Mouse (Mus musculus) heart, embryonic 15.5 days (tissue): ENCODE measurements around the gene Atp1b2. TPM values are rescaled to one million over a fixed set of nuclear protein-coding genes. Genes with fewer than 3 reads are reported as not detected.
"Not testable (repeated sequence)": the region's sequence is repeated elsewhere in the genome, so short reads cannot be mapped to it uniquely, and the experiment has no call there.

Source experiments
- ATAC-seq: fragments of 200-750 bp; cut with Nextera tagmentation; replicated peaks from 2 replicates; pipeline ENCODE4 v1.8.0; 2017; ENCODE audit warnings: low read depth, moderate TSS enrichment; ENCODE audit not compliant: insufficient number of reproducible peaks, insufficient read depth, low FRiP score
- H3K27ac ChIP-seq: fragments of 300-500 bp; sonication (generic); 2 replicates; pipeline ENCODE4 v1.5.1; 2015; ENCODE audit warnings: mild to moderate bottlenecking, inconsistent platforms
- H3K27me3 ChIP-seq: fragments of 300-500 bp; sonication (generic); 2 replicates; pipeline ENCODE4 v1.6.1; 2015; ENCODE audit warnings: inconsistent platforms
- H3K36me3 ChIP-seq: fragments of 300-500 bp; sonication (generic); 2 replicates; pipeline ENCODE4 v1.6.1; 2015; ENCODE audit warnings: mild to moderate bottlenecking, inconsistent platforms
- H3K4me1 ChIP-seq: fragments of 300-500 bp; sonication (generic); replicated peaks from 2 replicates; pipeline ENCODE4 v1.6.1; 2015; ENCODE audit warnings: inconsistent platforms
- H3K4me2 ChIP-seq: fragments of 300-500 bp; sonication (generic); 2 replicates; pipeline ENCODE4 v1.6.1; 2015; ENCODE audit warnings: inconsistent platforms, mild to moderate bottlenecking, moderate library complexity
- H3K4me3 ChIP-seq: fragments of 300-500 bp; sonication (generic); 2 replicates; pipeline ENCODE4 v1.5.1; 2015; ENCODE audit warnings: mild to moderate bottlenecking, inconsistent platforms
- H3K9ac ChIP-seq: fragments of 300-500 bp; sonication (generic); 2 replicates; pipeline ENCODE4 v1.6.1; 2015; ENCODE audit warnings: mild to moderate bottlenecking, inconsistent platforms
- H3K9me3 ChIP-seq: fragments of 300-500 bp; sonication (generic); replicated peaks from 2 replicates; pipeline ENCODE4 v1.6.1; 2016; ENCODE audit warnings: inconsistent platforms
- WGBS: fragments of 180-500 bp; shearing (Covaris S2); methylation state at CpG from one replicate; pipeline ENCODE4 v1.1.7; 2015; ENCODE audit warnings: mixed read lengths; 5-methylcytosine and 5-hydroxymethylcytosine counted together
- polyA plus RNA-seq: library from polyadenylated mRNA; unstranded; fragments of >200 nt; fragmentation: Nextera tagmentation; extraction: Ambion mirVana; gene quantifications from 2 replicates; pipeline ENCODE4 v1.2.1, GENCODE M21; 2015

The Atp1b2 gene
- polyA plus RNA-seq, 1 experiment from 2014 or later = 24.5 TPM

DNA sequence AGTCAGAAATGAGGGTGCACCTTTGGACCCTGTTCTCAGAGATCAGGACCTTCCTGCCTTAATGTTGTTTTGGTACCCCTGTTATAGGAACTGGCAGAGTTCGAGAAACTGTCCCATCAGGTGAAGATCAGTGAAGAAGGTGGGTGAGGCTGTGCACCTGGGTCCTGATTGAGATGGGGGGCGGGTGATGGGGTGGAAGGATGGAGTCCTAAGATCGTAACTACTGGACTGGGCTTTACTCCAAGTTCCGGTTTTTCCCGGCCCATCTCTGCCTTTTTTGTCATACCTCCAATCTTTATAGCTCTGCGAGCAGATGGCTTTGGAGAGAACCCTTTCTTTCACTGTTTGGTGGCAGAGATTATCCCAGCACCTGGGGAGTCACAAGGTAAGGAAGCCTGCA, 16.7 kb upstream of the Atp1b2 start:
- Histone ChIP-seq H3K9ac (peak overlapping the region; percentile 82), H3K4me2 (peak overlapping the region; percentile 86), H3K4me3 (peak overlapping the region; percentile 73), H3K4me1 (peaks cover 12% of the 10 kb centered on the region), H3K36me3 (no peaks in the 10 kb centered on the region), H3K27me3 (no peaks in the 10 kb centered on the region), H3K27ac (peak overlapping the region; percentile 71), H3K9me3 (no peaks in the 10 kb centered on the region)
- no peak for ATAC-seq
- WGBS = 38% methylated on average over 6 of the region's 6 CpGs

GRCm38 (mm10) chr11:69621571-69622268, 16.0 kb upstream of the Atp1b2 start, which contains the start of gene Sat2:
Gene Sat2, plus strand, starts transcription at chr11:69622024.
- Histone ChIP-seq H3K27me3 (0 out of 2 replicates have a peak, but pooled peaks cover 2% of the 10 kb centered on the region), H3K36me3 (no peaks in the 10 kb centered on the region), H3K9ac (peak within 1 kb of the TSS; percentile 82), H3K4me1 (peaks cover 12% of the 10 kb centered on the region), H3K4me2 (peak within 1 kb of the TSS; percentile 86), H3K4me3 (peak within 1 kb of the TSS; percentile 73), H3K27ac (peak within 1 kb of the TSS; percentile 71), H3K9me3 (no peaks in the 10 kb centered on the region)
- 2% methylated on average over 20 of the region's 20 CpGs for WGBS
- peak; percentile 76 for ATAC-seq

GRCm38 (mm10) chr11:69620394-69621081, 14.8 kb upstream of the Atp1b2 start:
- Histone ChIP-seq H3K27me3 (0 out of 2 replicates have a peak, but pooled peaks cover 3% of the 10 kb centered on the region), H3K9ac (no peak overlapping the region), H3K9me3 (no peaks in the 10 kb centered on the region), H3K27ac (no peak overlapping the region), H3K4me1 (peaks cover 12% of the 10 kb centered on the region), H3K36me3 (no peaks in the 10 kb centered on the region), H3K4me3 (no peak overlapping the region), H3K4me2 (no peak overlapping the region)
- ATAC-seq = no peak
- WGBS = 61% methylated on average over 7 of the region's 7 CpGs

DNA sequence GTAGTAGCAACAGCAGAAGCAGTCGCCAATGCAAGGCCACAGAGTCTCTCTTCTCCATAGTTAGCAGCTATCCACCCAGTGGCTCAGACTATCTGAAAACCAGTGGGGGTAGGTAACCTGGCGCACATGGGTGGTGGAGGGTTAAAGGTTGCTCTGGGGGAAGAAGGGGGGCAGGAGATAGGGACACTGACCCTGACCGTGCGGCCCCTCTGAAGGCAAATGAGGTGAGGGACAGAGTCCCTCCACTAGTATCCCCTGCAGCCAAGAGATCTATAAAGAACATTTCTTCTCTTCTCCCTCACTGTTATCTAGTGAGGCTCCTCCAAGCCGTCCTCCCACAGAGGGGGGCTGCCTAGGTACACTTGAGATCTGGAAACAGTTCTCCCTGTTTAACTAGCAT, 12.1 kb upstream of the Atp1b2 start, which contains the start of gene Shbg:
Gene Shbg (minus strand): TSS at position 101 of the 400 bp plus-strand sequence.
- WGBS = 56% methylated on average over 5 of the region's 5 CpGs
- Histone ChIP-seq H3K27ac (no peak within 1 kb of the TSS), H3K27me3 (0 out of 2 replicates have a peak, but pooled peaks cover 11% of the 10 kb centered on the region), H3K4me2 (no peak within 1 kb of the TSS), H3K4me3 (no peak within 1 kb of the TSS), H3K9me3 (no peaks in the 10 kb centered on the region), H3K4me1 (peaks cover 14% of the 10 kb centered on the region), H3K9ac (no peak within 1 kb of the TSS), H3K36me3 (no peaks in the 10 kb centered on the region)
- ATAC-seq = no peak

DNA sequence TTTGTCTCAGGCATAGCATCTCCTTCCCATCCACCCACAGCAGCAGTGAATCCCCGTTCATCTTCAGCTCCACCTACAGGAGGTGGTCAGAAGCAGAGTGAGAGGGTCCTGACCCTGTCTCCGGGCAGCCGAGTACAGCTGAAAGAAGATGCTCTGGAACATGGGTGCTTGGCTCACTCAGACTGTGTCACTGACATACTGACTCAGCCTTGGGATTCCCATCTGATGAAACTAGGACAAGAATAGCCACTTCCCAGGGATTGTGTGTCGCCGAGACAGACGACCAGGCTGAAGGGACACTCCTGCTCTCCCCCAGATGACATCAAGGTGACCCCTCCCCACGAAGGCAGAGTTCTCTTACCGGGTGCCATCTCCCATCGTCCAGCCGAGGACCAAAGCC, 11.0 kb upstream of the Atp1b2 start:
- H3K4me2 ChIP-seq = no peak overlapping the region
- H3K27me3 ChIP-seq = 0 out of 2 replicates have a peak, but pooled peaks cover 11% of the 10 kb centered on the region
- no peak overlapping the region for H3K9ac ChIP-seq
- WGBS = 34% methylated on average over 10 of the region's 10 CpGs
- H3K36me3 ChIP-seq = no peaks in the 10 kb centered on the region
- H3K4me1 ChIP-seq = peaks cover 8% of the 10 kb centered on the region
- H3K9me3 ChIP-seq = no peaks in the 10 kb centered on the region
- H3K4me3 ChIP-seq = no peak overlapping the region
- no peak overlapping the region for H3K27ac ChIP-seq
- no peak for ATAC-seq

DNA sequence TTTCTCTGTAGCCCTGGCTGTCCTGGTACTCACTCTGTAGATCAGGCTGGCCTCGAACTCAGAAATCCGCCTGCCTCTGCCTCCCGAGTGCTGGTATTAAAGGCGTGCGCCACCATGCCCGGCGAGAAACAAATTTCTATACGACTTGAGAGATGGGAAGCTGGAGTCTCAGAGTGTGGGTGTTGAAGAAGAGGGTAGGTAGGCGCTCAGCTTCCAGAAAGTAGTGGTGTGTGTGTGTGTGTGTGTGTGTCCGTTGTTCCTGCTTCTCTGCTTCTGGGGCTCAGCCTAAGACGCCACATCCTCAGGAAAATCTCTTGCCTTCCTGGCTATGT, 8.5 kb upstream of the Atp1b2 start:
- H3K4me1 ChIP-seq, H3K27ac ChIP-seq, ATAC-seq, H3K9ac ChIP-seq, H3K36me3 ChIP-seq, H3K9me3 ChIP-seq: not testable (repeated sequence)
- Histone ChIP-seq H3K4me2 (peak overlapping the region; percentile 44; the same call in 1 of the 2 replicates), H3K4me3 (peak overlapping the region; percentile 18; the same call in 1 of the 2 replicates), H3K27me3 (0 out of 2 replicates have a peak, but pooled peaks cover 11% of the 10 kb centered on the region)
- WGBS = 43% methylated on average over 11 of the region's 11 CpGs

DNA sequence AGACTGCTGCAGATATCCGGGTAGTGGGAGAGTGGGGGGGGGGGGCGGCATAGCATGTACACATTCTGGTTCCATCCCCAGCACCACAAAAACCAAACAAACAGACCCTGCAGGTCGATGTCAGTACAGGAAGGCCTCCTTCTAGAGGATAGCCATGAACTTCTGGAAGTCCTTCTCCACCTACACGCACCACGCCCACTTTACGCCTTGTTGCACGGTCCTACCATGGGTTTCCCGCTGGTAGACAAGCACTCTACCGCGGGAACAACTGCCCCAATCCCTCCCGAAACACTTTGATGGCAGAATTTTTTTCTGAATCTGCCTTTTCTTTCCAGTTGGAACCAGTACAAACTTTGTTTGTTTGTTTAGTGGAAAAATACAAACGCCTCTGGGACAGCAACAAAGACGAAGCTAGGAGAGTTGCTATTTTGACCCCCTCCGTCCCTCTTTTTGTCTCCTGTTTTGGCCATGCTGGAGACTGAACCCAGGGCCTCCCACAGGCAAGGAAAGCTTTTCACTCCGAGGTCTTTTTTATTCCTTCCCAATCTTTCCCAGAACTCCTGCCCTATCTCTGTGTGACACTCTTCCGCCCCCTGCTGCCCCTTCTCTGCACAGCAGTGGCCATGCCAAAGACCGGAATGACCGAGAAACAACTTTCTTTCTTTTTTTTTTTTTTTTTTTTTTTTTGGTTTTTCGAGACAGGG, 8.0 kb upstream of the Atp1b2 start:
- Histone ChIP-seq H3K27ac (no peak overlapping the region), H3K4me2 (peak overlapping the region; percentile 44), H3K4me1 (peaks cover 4% of the 10 kb centered on the region), H3K27me3 (0 out of 2 replicates have a peak, but pooled peaks cover 11% of the 10 kb centered on the region), H3K4me3 (peak overlapping the region; percentile 18; the same call in 1 of the 2 replicates), H3K9ac (peak overlapping the region; percentile 16), H3K36me3 (no peaks in the 10 kb centered on the region), H3K9me3 (no peaks in the 10 kb centered on the region)
- no peak; the same call in 1 of the 2 replicates for ATAC-seq
- 13% methylated on average over 19 of the region's 19 CpGs for WGBS

- no peak overlapping the region for H3K4me3 ChIP-seq
- H3K9ac ChIP-seq = no peak overlapping the region
- H3K27me3 ChIP-seq = 0 out of 2 replicates have a peak, but pooled peaks cover 9% of the 10 kb centered on the region
- no peak overlapping the region for H3K27ac ChIP-seq
- no peaks in the 10 kb centered on the region for H3K36me3 ChIP-seq
- H3K4me2 ChIP-seq = no peak overlapping the region
- 46% methylated on average over 4 of the region's 4 CpGs for WGBS
- no peaks in the 10 kb centered on the region for H3K9me3 ChIP-seq
- no peak for ATAC-seq
- H3K4me1 ChIP-seq = peaks cover 9% of the 10 kb centered on the region
These were observed 5.2 kb upstream of the Atp1b2 start for GRCm38 (mm10) chr11:69610899-69611298.

DNA sequence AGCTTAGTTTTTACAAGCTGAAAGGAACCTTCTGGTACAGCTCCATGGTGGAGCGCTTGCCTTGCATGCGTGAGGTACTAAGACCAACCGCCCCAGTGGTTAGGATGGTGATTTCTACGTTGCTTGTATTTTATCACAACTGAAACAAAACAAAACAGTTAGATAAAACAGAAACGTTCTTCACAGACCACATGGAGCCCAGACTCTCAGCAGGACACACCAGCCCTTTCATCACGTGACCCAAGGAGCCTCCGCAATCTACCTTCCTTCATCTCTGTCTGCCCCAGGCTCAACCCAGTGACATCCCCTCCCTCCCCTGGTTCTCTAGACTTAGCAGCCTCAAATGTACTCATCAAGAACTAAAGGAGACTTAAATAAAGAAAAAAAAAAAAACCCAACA, 3.7 kb upstream of the Atp1b2 start:
- ATAC-seq = no peak
- H3K9me3 ChIP-seq = no peaks in the 10 kb centered on the region

GRCm38 (mm10) chr11:69608525-69608924, 2.8 kb upstream of the Atp1b2 start:
- 84% methylated on average over 3 of the region's 3 CpGs for WGBS
- no peaks in the 10 kb centered on the region for H3K9me3 ChIP-seq
- no peaks in the 10 kb centered on the region for H3K27me3 ChIP-seq
- peaks cover 26% of the 10 kb centered on the region for H3K4me1 ChIP-seq
- H3K4me2 ChIP-seq = no peak overlapping the region
- no peaks in the 10 kb centered on the region for H3K36me3 ChIP-seq
- no peak overlapping the region for H3K4me3 ChIP-seq
- ATAC-seq = no peak
- no peak overlapping the region for H3K27ac ChIP-seq
- H3K9ac ChIP-seq = no peak overlapping the region

More for the DNA sequence above, 3.7 kb upstream of the Atp1b2 start:
- WGBS = 60% methylated on average over 7 of the region's 7 CpGs
- no peaks in the 10 kb centered on the region for H3K36me3 ChIP-seq
- no peak overlapping the region for H3K9ac ChIP-seq
- H3K27ac ChIP-seq = no peak overlapping the region
- peaks cover 21% of the 10 kb centered on the region for H3K4me1 ChIP-seq
- H3K4me3 ChIP-seq = no peak overlapping the region
- no peaks in the 10 kb centered on the region for H3K27me3 ChIP-seq
- H3K4me2 ChIP-seq = no peak overlapping the region

DNA sequence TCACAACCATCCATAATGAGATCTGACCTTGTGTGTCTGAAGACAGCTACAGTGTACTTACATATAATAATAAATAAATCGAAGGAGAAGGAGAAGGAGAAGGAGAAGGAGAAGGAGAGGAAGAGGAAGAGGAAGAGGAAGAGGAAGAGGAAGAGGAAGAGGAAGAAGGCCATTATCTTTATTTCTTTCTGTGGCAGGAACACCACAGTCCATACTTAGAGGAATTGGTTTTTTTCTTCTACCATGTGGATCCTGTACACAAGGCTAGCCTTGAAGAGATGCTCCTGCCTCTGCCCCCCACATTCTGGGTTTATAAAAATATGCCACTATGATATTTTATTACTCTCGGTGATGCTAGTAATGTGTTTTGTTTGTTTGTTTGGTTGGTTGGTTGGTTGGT, 1.1 kb upstream of the Atp1b2 start:
- no peaks in the 10 kb centered on the region for H3K9me3 ChIP-seq
- no peak overlapping the region for H3K4me3 ChIP-seq
- WGBS = 78% methylated on average over 2 of the region's 2 CpGs
- ATAC-seq = no peak
- no peak overlapping the region for H3K27ac ChIP-seq
- no peak overlapping the region for H3K9ac ChIP-seq
- H3K4me1 ChIP-seq = peaks cover 37% of the 10 kb centered on the region
- H3K36me3 ChIP-seq = no peaks in the 10 kb centered on the region
- no peak overlapping the region for H3K4me2 ChIP-seq
- no peaks in the 10 kb centered on the region for H3K27me3 ChIP-seq
